Mouse (Mus musculus) mouse embryonic stem cell (cell line): ENCODE measurements around the gene Babam2.

Experiments used
- in situ Hi-C, 2 experiments: fragments of 300-500 bp; cut with MboI; formaldehyde crosslinking; loops; 1 replicate in 1 of 2; 3 replicates in 1 of 2; pipeline ENCODE4 v1.14.3; 2019 to 2020; ENCODE audit warnings: low sequenced_read_pairs in 2 of 2, low pct_unique_long_range_greater_than_20kb in 1 of 2, mixed read lengths in 1 of 2; ENCODE audit not compliant: unreplicated experiment in 1 of 2

Gene Babam2

DNA sequence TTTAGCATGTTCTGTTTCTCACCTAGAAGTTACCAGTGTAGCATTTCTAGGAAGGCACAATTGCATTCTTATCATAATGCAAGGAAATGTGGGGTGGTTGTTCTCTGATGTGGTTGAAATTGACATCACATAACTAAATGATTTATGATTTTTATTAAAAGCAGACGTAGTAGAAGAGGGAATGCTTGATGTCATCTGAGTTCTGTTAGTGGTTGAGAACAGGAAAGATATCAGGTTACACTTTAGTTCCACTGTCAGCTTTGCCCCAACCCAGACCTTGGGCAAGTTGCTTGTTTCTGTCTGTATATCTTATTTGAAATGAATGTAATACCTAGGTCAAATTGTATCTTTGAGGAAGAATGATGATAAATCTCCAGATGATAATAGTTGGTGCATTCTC is 162.9 kb downstream of the Babam2 start:
- in situ Hi-C loops: no loop called here

DNA sequence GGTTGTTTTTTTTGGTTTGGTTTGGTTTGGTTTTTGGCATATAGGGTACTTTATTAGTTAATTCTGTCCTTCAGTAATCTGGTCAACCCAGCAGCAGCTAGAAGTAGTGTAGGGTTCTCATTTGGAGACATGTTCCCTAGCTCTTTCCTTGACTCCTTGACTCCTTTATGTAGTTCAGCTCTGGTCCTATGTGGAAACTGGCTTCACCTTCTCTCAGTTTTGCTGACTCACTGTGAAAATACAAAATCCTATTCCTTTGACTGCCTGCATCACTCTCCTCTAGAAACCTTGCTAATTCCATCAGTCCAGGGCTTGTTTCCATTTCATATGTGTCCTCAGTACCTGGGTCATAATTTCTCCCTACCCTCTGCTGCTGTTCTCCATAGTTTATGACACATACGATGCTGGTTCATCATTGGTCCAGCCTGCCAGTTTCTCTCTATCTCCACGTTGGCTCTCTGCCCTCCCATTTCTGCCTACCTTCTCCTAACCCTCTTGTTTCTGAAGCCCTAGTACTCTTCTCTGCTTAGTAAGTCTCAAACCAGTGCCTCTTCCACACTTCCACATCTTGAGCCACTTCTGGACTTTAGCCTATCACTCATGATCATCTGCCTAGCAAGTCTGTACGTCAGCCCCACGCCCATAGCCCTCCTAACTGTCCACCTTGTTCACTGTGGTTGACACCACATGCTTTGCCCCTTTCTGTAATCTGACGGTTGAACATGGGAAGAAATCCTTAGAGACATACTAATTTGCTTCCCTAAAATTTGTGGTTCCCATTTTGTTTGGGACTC is 163.5 kb downstream of the Babam2 start:
- in situ Hi-C loops: no loop called here

DNA sequence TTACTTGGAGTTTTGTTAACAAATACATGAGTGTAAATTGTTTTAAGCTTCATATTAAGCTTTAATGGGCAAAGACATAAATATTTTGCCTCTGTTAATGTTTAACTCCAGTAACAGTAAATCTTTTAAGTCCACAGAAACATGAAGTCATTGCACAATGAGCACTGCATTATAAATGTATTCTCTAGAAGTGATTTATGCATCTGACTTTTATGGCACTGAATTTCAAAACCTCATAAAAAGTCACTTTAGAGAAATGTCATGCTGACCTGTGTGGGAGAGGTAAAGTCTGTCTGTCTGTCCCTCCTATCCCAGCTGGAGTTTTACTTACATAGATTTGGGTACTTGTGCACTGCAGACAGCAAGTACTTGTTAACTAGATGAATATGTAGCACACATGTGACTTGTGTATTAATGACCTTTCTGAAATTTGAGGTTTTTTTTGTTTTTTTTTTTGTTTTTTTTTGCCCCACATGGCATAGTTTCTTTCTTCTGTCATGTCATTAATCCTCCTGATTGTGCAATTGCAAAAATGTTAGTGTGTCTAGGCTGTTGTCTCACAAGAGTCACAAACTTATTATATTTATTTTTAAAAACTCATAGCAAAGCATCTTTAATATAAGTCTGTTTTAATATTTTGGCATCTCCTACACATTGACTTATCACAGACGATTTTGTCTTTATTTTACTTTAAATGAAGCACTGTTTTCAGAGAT is 165.4 kb downstream of the Babam2 start:
- in situ Hi-C loops: no loop called here

DNA sequence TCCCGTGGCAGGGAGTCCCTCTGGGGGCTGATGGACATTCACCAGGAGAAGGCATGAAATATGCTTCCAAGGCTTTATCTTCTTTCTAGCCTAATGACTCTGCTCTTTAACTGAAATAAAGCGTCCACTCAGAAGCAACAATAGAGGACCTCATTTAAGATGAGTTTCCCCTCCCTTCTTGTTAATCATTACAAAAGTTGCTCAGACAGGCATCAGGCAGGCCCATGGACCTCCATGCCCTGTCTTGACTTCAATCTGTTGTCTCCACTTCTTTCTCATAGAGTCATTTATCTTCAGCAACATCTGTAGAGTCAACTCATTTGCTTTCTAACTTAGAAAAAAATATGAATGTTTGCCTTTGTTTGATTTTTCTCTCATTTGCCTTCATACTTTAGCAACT is 166.6 kb downstream of the Babam2 start:
- in situ Hi-C loops: no loop called here

DNA sequence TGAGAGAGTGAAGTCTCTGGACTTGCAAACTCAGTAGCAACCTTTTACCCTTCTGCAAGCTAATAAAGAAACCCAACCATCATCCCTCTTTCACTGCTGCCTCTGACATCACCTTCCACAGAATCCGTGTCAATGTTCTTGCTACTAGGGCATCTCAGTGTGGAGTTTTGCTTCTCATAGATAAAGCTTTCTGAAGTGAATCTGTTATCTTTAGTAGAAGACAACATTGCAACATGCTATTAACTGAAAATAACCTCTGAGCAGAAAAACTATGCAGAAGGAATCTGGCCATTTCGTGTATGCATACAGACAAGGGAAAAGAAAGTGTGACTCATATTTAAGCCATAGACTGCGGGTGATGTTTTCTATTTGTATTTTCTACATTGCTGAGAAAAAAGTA is 168.6 kb downstream of the Babam2 start:
- in situ Hi-C loops: no loop called here

DNA sequence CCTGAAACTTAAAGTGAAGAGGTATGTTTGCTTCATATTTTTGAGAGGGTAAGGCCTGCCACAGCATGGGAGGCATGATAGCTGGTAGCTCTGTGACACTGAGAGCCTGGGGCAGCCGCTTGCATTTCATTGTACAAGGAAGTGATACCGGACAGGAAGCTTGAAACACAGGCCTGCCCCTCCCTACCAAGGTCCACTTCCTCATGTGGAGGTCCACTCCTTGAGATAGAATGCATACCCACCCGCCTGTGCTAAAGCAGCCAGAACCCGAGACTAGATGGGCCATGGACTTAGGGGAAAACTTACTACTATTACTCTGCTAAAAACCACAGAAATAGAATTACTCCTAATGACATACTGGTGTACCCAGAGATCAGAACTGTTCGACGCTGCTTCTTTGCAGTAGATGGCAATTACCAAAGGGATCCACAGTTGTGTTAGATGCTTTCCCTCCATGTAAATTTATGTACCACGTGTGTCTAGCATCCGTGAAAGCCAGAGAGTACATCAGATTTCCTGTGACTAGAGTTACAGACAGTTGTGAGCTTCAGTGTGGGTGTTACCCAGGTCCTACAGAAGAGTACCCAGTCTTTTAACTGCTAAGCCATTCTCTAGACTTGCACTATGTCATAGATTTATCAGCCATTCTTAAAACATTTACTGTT is 173.5 kb downstream of the Babam2 start:
- in situ Hi-C loops: no loop called here

- in situ Hi-C loops: no loop called here
Measured at GRCm38 (mm10) chr5:31873328-31873727, 175.8 kb downstream of the Babam2 start.

- in situ Hi-C loops: no loop called here
Measured at GRCm38 (mm10) chr5:31874543-31874942, 177.1 kb downstream of the Babam2 start.

DNA sequence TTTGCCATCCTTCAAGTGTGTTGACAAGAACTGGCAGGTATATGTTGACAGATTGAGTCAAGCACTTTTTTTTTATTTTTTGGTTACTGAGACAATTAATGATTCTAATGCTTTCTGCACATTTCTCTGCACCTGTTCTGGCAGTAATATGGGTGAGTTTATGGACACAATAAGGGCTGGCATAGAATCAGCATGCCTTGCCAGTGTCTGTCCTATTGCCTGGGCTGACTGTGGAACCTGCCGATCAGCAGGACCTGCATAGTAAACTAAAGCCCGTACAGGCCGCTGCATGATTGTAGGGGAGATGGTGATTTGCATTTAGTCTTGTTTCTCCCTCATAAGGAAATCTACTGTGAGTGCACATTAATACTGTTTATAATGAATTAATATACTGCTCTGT is 178.0 kb downstream of the Babam2 start:
- in situ Hi-C loops: no loop called here

DNA sequence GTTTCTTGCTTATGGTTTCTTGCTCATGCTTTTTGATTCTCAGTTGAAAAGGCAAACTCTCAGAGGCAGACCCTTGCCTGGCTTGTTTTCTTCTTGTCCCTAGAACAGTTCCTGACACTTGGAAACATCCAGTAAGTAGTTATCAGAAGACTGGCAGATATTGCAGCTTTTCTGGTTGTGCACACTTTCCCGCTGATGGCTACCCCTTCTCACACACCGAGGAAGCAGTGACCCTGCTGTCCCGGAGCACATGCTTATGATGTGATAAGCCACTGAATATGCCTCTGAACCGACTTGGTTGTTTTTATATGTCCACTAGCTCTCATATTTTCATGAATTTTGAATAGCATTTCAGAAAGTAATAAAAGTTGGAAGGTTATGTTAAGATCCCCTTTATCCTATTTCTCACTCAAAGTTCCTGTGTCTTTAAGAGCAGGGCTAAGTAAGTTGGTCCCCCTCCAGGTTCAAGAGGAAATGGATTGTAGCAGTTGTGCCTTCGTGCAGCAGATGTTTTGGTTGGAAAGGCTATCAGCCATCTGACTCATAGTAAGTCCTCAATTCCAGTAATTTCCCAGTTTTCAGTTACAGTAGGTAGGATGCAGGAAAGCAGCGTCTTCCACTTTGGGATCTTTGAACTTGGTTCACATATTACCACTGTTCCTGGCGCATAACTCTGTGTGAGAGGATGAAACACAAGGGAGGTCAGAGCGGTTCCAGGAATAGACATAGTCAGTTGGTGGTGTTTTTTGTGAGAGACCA is 178.9 kb downstream of the Babam2 start:
- in situ Hi-C loops: no loop called here

DNA sequence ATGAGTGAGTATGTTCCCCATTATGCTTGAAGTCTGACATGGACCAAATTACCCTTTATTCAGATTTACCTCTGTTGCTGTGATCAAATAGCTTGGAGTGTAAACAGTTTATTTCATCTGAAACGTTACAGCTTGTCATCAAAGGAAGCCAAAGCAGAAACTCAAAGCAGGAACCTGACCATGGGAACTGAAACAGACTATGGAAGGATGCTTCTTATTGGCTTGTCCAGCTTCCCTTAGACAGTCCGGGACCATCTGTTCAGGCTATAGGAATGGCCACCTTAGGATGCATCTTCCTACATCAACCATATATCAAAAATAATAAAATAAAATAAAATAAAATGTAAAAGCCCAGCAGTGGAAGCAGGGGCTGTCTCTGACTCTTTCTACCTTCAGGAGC is 183.0 kb downstream of the Babam2 start:
- in situ Hi-C loops: no loop called here

- in situ Hi-C loops: no loop called here
Measured at GRCm38 (mm10) chr5:31882297-31882696, 184.8 kb downstream of the Babam2 start.

- in situ Hi-C loops: no loop called here
Measured at GRCm38 (mm10) chr5:31884962-31885361, 187.5 kb downstream of the Babam2 start.

GRCm38 (mm10) chr5:31887590-31887989 is 190.1 kb downstream of the Babam2 start:
- in situ Hi-C loops: no loop called here

DNA sequence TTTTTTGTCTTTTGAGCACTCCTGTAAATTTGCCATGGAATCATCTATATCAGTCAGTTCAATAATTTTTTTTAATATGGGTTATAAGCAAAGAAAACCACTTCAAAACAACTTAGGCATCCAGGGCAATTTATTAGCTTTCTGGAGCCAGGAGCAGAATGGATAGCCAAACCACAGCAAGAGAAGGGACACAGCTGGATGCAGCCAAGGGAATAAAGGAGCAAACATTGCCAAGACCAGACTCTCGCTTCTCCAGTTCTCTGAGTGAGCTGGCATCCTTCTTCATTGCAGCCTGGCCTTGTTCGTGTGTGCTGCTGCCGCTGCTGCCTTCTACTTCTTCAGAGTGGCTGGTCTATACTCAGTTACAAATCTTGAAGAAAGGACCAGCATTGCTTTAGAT is 190.9 kb downstream of the Babam2 start:
- in situ Hi-C loops: no loop called here

DNA sequence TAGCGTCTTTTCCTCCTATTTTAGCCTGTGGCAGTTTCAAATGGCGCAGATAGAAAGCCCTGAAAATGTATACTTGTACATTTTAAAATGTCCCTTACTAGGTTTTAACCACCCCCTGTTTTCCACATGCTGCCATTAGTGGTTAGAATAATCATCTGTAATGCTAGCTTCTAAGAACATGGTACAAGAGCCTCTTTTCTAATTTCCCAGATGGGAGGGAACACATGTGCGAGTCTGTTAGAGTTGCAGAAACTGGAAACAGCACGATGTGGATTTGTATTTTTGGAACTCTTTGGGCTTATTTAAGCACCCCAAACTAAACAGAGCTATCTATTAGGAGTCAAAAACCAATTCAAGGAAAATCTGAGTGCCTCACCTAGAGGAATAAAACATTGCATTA is 195.1 kb downstream of the Babam2 start:
- in situ Hi-C loops: no loop called here

DNA sequence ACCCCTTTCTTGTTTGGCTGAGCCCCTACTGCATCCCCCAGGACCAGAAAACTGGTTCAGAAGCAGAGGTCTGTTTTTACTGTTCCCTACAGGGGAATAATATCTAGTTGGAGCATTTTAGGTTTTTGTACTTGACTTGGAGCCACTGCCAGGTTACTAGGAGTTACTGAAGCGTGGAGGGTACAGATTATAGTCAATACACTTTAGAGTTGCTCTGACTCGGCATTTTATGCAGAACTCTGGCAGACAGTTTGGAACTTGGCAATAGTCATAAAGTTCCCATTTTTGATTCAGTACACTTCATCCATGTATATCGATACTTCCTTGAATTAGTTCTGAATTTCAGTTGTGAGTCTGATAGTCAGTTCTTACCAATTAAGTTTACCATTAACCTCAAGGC is 202.4 kb downstream of the Babam2 start:
- in situ Hi-C loops: no loop called here

- in situ Hi-C loops: no loop called here
Measured at GRCm38 (mm10) chr5:31902144-31902543, 204.7 kb downstream of the Babam2 start.

- in situ Hi-C loops: no loop called here
Measured at GRCm38 (mm10) chr5:31902891-31903290, 205.4 kb downstream of the Babam2 start.
